ENCODE assay signal across 1 mouse cellular context in genomic region chr7:128398664-128399063, GRCm38 (mm10).
TF ChIP-seq lines count a peak whose summit lies in the region.

No protein-coding gene starts in this region.

TF ChIP-seq in MEL, 35 proteins besides CTCF, POLR2A, EP300 and RAD21 (continued from another document):
- no peak for TF ChIP-seq POLR2AphosphoS5 (IDR thresholded peaks at IDR 0.05; ENCODE audit: borderline replicate concordance, low read depth, low read length)
TF ChIP-seq in MEL: peak in this region for 23.
